Mouse (Mus musculus) hindbrain, embryonic 15.5 days (tissue): ENCODE results near the gene Atg14. TPM values are rescaled to one million over a fixed set of nuclear protein-coding genes. Genes with fewer than 3 reads are reported as not detected.
A peak's percentile ranks its signal among the peaks of the same experiment; 100 is the strongest.
"Not testable (repeated sequence)": the region's sequence is repeated elsewhere in the genome, so short reads cannot be mapped to it uniquely, and the experiment has no call there.

Experiments
- ATAC-seq: fragments of 200-750 bp; cut with Nextera tagmentation; 2 replicates; pipeline ENCODE4 v1.8.0; 2017; ENCODE audit warnings: low read depth, moderate number of reproducible peaks, moderate TSS enrichment; ENCODE audit not compliant: low FRiP score
- H3K27ac ChIP-seq: fragments of 300-500 bp; sonication (generic); replicated peaks from 2 replicates; pipeline ENCODE4 v1.5.1; 2015; ENCODE audit warnings: mild to moderate bottlenecking, inconsistent platforms
- H3K27me3 ChIP-seq: fragments of 300-500 bp; sonication (generic); 2 replicates; pipeline ENCODE4 v1.6.1; 2015; ENCODE audit warnings: control low read depth, inconsistent platforms
- H3K36me3 ChIP-seq: fragments of 300-500 bp; sonication (generic); 2 replicates; pipeline ENCODE4 v1.6.1; 2015; ENCODE audit warnings: control low read depth, inconsistent platforms
- H3K4me1 ChIP-seq: fragments of 300-500 bp; sonication (generic); replicated peaks from 2 replicates; pipeline ENCODE4 v1.6.1; 2015; ENCODE audit warnings: control low read depth, inconsistent platforms
- H3K4me2 ChIP-seq: fragments of 300-500 bp; sonication (generic); 2 replicates; pipeline ENCODE4 v1.6.1; 2015; ENCODE audit warnings: moderate library complexity, mild to moderate bottlenecking, inconsistent platforms
- H3K4me3 ChIP-seq: fragments of 300-500 bp; sonication (generic); 2 replicates; pipeline ENCODE4 v1.5.1; 2015; ENCODE audit warnings: mild to moderate bottlenecking, inconsistent platforms
- H3K9ac ChIP-seq: fragments of 300-500 bp; sonication (generic); 2 replicates; pipeline ENCODE4 v1.6.1; 2015; ENCODE audit warnings: inconsistent platforms
- H3K9me3 ChIP-seq: fragments of 300-500 bp; sonication (generic); 2 replicates; pipeline ENCODE4 v1.6.1; 2016; ENCODE audit warnings: control low read depth, inconsistent platforms
- WGBS: fragments of 180-500 bp; shearing (Covaris S2); methylation state at CpG from one replicate; pipeline ENCODE4 v1.1.7; 2015; 5-methylcytosine and 5-hydroxymethylcytosine counted together
- polyA plus RNA-seq: library from polyadenylated mRNA; unstranded; fragments of >200 nt; fragmentation: Nextera tagmentation; extraction: Ambion mirVana; gene quantifications from 2 replicates; pipeline ENCODE4 v1.2.1, GENCODE M21; 2015

The Atg14 gene
- polyA plus RNA-seq, 1 experiment from 2014 or later: 18.3 TPM

GRCm38 (mm10) chr14:47541325-47541948 is 29.0 kb downstream of the Atg14 start:
- ATAC-seq: no peak
- WGBS: 91% methylated on average over 10 of the region's 10 CpGs
- no peaks in the 10 kb centered on the region for H3K27me3 ChIP-seq
- H3K27ac ChIP-seq: no peak overlapping the region
- no peak overlapping the region for H3K9ac ChIP-seq
- no peak overlapping the region for H3K4me2 ChIP-seq
- H3K4me3 ChIP-seq: no peak overlapping the region
- peaks cover 62% of the 10 kb centered on the region for H3K36me3 ChIP-seq
- H3K9me3 ChIP-seq: no peaks in the 10 kb centered on the region
- no peaks in the 10 kb centered on the region for H3K4me1 ChIP-seq

GRCm38 (mm10) chr14:47535096-47535495 is 35.4 kb downstream of the Atg14 start:
- no peak for ATAC-seq
- peaks cover 13% of the 10 kb centered on the region; the same call in 1 of the 2 replicates for H3K36me3 ChIP-seq
- H3K27me3 ChIP-seq: no peaks in the 10 kb centered on the region
- no peak overlapping the region for H3K4me2 ChIP-seq
- H3K9ac ChIP-seq: no peak overlapping the region
- 90% methylated on average over 1 of the region's 1 CpGs for WGBS
- no peak overlapping the region for H3K4me3 ChIP-seq
- no peaks in the 10 kb centered on the region for H3K9me3 ChIP-seq
- H3K27ac ChIP-seq: no peak overlapping the region
- no peaks in the 10 kb centered on the region; the same call in 1 of the 2 replicates for H3K4me1 ChIP-seq

- H3K4me1 ChIP-seq: no peaks in the 10 kb centered on the region; the same call in 1 of the 2 replicates
- no peak overlapping the region for H3K9ac ChIP-seq
- peaks cover 12% of the 10 kb centered on the region; the same call in 1 of the 2 replicates for H3K36me3 ChIP-seq
- no peaks in the 10 kb centered on the region for H3K9me3 ChIP-seq
- no peak overlapping the region for H3K27ac ChIP-seq
- 0 out of 2 replicates have a peak, but pooled peaks have one; percentile 6 for ATAC-seq
- H3K27me3 ChIP-seq: no peaks in the 10 kb centered on the region
- 85% methylated on average over 5 of the region's 5 CpGs for WGBS
- no peak overlapping the region for H3K4me2 ChIP-seq
- no peak overlapping the region for H3K4me3 ChIP-seq
Measured at GRCm38 (mm10) chr14:47534176-47534525, 36.3 kb downstream of the Atg14 start.

GRCm38 (mm10) chr14:47533365-47534175 is 36.9 kb downstream of the Atg14 start:
- H3K4me3 ChIP-seq: no peak overlapping the region
- no peaks in the 10 kb centered on the region for H3K27me3 ChIP-seq
- H3K4me2 ChIP-seq: no peak overlapping the region
- H3K4me1 ChIP-seq: no peaks in the 10 kb centered on the region; the same call in 1 of the 2 replicates
- no peaks in the 10 kb centered on the region for H3K9me3 ChIP-seq
- peaks cover 11% of the 10 kb centered on the region; the same call in 1 of the 2 replicates for H3K36me3 ChIP-seq
- 47% methylated on average over 11 of the region's 11 CpGs for WGBS
- H3K27ac ChIP-seq: no peak overlapping the region
- H3K9ac ChIP-seq: no peak overlapping the region
- peak; percentile 81 for ATAC-seq

- Histone ChIP-seq H3K9me3 (no peaks in the 10 kb centered on the region), H3K4me2 (no peak overlapping the region), H3K27ac (no peak overlapping the region), H3K4me3 (no peak overlapping the region), H3K4me1 (no peaks in the 10 kb centered on the region; the same call in 1 of the 2 replicates), H3K9ac (no peak overlapping the region), H3K27me3 (no peaks in the 10 kb centered on the region), H3K36me3 (peaks cover 11% of the 10 kb centered on the region; the same call in 1 of the 2 replicates)
- 77% methylated on average over 1 of the region's 1 CpGs for WGBS
- no peak for ATAC-seq
Measured at GRCm38 (mm10) chr14:47532496-47532895, 38.0 kb downstream of the Atg14 start.

- H3K4me2 ChIP-seq, H3K4me3 ChIP-seq, H3K4me1 ChIP-seq, H3K27me3 ChIP-seq, H3K9me3 ChIP-seq, H3K27ac ChIP-seq, H3K9ac ChIP-seq, ATAC-seq: not testable (repeated sequence)
- peaks cover 11% of the 10 kb centered on the region for H3K36me3 ChIP-seq
- 94% methylated on average over 12 of the region's 12 CpGs for WGBS
Measured at GRCm38 (mm10) chr14:47529592-47529991, 40.9 kb downstream of the Atg14 start.

GRCm38 (mm10) chr14:47529019-47529418 is 41.4 kb downstream of the Atg14 start:
- Histone ChIP-seq H3K36me3 (peaks cover 11% of the 10 kb centered on the region), H3K9ac (no peak overlapping the region), H3K27ac (no peak overlapping the region), H3K27me3 (no peaks in the 10 kb centered on the region), H3K9me3 (no peaks in the 10 kb centered on the region), H3K4me3 (no peak overlapping the region), H3K4me1 (no peaks in the 10 kb centered on the region; the same call in 1 of the 2 replicates), H3K4me2 (no peak overlapping the region)
- 45% methylated on average over 8 of the region's 8 CpGs for WGBS
- no peak for ATAC-seq

GRCm38 (mm10) chr14:47528293-47528692 is 42.2 kb downstream of the Atg14 start:
- H3K4me1 ChIP-seq: no peaks in the 10 kb centered on the region
- no peak for ATAC-seq
- 87% methylated on average over 3 of the region's 3 CpGs for WGBS

GRCm38 (mm10) chr14:47527833-47528232 is 42.6 kb downstream of the Atg14 start:
- no peak for ATAC-seq
- Histone ChIP-seq H3K36me3 (peaks cover 11% of the 10 kb centered on the region), H3K27ac (no peak overlapping the region), H3K4me1 (no peaks in the 10 kb centered on the region), H3K4me3 (no peak overlapping the region), H3K27me3 (no peaks in the 10 kb centered on the region), H3K9ac (no peak overlapping the region), H3K9me3 (no peaks in the 10 kb centered on the region), H3K4me2 (no peak overlapping the region)
- 97% methylated on average over 2 of the region's 2 CpGs for WGBS

More at GRCm38 (mm10) chr14:47528293-47528692, 42.2 kb downstream of the Atg14 start:
- Histone ChIP-seq H3K4me3 (no peak overlapping the region), H3K36me3 (peaks cover 11% of the 10 kb centered on the region), H3K9me3 (no peaks in the 10 kb centered on the region), H3K4me2 (no peak overlapping the region), H3K9ac (no peak overlapping the region), H3K27me3 (no peaks in the 10 kb centered on the region), H3K27ac (no peak overlapping the region)

DNA sequence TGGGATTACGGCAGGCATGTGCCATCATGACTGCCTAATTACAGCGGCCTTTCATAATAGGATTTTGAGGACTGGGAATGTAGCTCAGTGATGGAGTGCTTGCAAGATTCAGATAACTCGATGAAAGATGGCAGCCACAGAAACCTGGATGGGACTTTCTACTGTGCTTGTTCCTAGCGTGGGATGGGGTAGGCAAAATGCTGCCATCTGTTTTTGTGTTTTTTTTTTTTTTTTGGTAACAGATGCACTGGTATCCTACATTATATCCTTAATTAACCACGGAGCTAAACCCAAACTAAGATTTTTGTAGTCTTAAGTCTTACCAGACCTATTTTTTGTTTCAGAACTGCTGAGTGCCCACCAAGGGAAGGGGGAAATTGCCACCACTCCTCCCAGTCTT is 44.6 kb downstream of the Atg14 start:
- H3K36me3 ChIP-seq: peaks cover 7% of the 10 kb centered on the region
- no peaks in the 10 kb centered on the region for H3K9me3 ChIP-seq
- no peak overlapping the region for H3K9ac ChIP-seq
- no peak overlapping the region for H3K27ac ChIP-seq
- ATAC-seq: no peak
- WGBS: 94% methylated on average over 5 of the region's 5 CpGs
- no peak overlapping the region for H3K4me3 ChIP-seq
- H3K4me2 ChIP-seq: no peak overlapping the region
- no peaks in the 10 kb centered on the region for H3K4me1 ChIP-seq
- H3K27me3 ChIP-seq: no peaks in the 10 kb centered on the region

GRCm38 (mm10) chr14:47525374-47525773 is 45.1 kb downstream of the Atg14 start:
- Histone ChIP-seq H3K27me3 (no peaks in the 10 kb centered on the region), H3K4me3 (no peak overlapping the region), H3K9me3 (no peaks in the 10 kb centered on the region), H3K36me3 (peaks cover 4% of the 10 kb centered on the region), H3K9ac (no peak overlapping the region), H3K4me1 (no peaks in the 10 kb centered on the region), H3K4me2 (no peak overlapping the region), H3K27ac (no peak overlapping the region)
- no peak for ATAC-seq
- WGBS: 87% methylated on average over 8 of the region's 8 CpGs

- no peak for ATAC-seq
- no peak overlapping the region for H3K4me2 ChIP-seq
- WGBS: 95% methylated on average over 7 of the region's 7 CpGs
Measured at GRCm38 (mm10) chr14:47522301-47522700, 48.1 kb downstream of the Atg14 start.

More at GRCm38 (mm10) chr14:47522301-47522700, 48.1 kb downstream of the Atg14 start:
- Histone ChIP-seq H3K36me3 (no peaks in the 10 kb centered on the region; the same call in 1 of the 2 replicates), H3K4me1 (no peaks in the 10 kb centered on the region), H3K9me3 (no peaks in the 10 kb centered on the region), H3K4me3 (no peak overlapping the region), H3K27me3 (no peaks in the 10 kb centered on the region), H3K27ac (no peak overlapping the region), H3K9ac (no peak overlapping the region)
